Mouse (Mus musculus) naive thymus-derived CD4-positive, alpha-beta T cell, adult 5 months (primary cell): ENCODE measurements around the gene Bsph2. TPM values are rescaled to one million over a fixed set of nuclear protein-coding genes. Genes with fewer than 3 reads are reported as not detected.

Experiments
- polyA plus RNA-seq: library from polyadenylated mRNA; unstranded; fragments of 100-300 nt; shearing (Covaris generic); gene quantifications from one replicate; pipeline ENCODE4 v1.2.1, GENCODE M21; 2017

Gene Bsph2
- polyA plus RNA-seq = not detected

DNA sequence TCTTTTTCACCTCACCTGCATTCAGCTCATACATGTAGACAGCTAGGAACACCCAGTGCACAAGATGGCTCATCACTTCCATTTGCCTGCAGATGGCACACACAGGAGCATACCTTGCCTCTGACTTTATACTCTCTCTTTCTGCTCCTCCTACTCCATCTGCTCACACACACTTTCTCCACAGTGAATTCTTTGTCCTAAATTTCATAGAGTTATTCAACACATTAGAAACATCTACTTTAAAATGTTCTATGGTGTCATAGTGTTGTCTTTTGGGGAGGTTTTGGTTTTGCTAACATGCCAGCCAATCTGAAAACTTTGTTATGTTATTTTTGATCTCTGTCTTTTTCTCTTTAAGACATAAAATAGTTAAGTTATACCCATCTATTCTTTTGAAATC lies at the start of gene Bsph2:
Bsph2 (minus strand) TSS at position 101 of the 400 bp plus-strand sequence.

Other genes with a start within 250 kb of the Bsph2 start
- not detected for gene Pla2g4c, start 246.4 kb downstream of the Bsph2 start, polyA plus RNA-seq
- not detected for gene Cabp5, start 172.9 kb downstream of the Bsph2 start, polyA plus RNA-seq
- 0.51 TPM for gene Bsph1, start 120.2 kb downstream of the Bsph2 start, polyA plus RNA-seq
- gene Sult2a5, start 52.9 kb upstream of the Bsph2 start, polyA plus RNA-seq = not detected
- gene Sult2a2, start 162.4 kb upstream of the Bsph2 start, polyA plus RNA-seq = not detected